Mouse (Mus musculus) bone marrow macrophage, adult 2 months (primary cell): ENCODE data around the gene Fam169b.

ENCODE experiments used
- CTCF ChIP-seq: IDR thresholded peaks from 2 replicates; pipeline ENCODE4 v1.5.1; 2012; ENCODE audit warnings: low read depth, mild to moderate bottlenecking, low read length, moderate library complexity
- POLR2A ChIP-seq: IDR thresholded peaks from 2 replicates; pipeline ENCODE4 v1.6.1; 2012; ENCODE audit warnings: mild to moderate bottlenecking, low read depth, low read length, borderline replicate concordance

GRCm38 (mm10) chr7:68258326-68259150 lies 15.1 kb upstream of the Fam169b start:
- no peak for TF ChIP-seq CTCF
- no peak for TF ChIP-seq POLR2A
